Mouse (Mus musculus) NIH3T3 (cell line): ENCODE data around the gene Ndufs3.
A peak's percentile ranks its signal among the peaks of the same experiment; 100 is the strongest.

Source experiments
- DNase-seq: peaks from one replicate; pipeline ENCODE4 v3.0.0-alpha.2; 2012; ENCODE audit warnings: low read depth

The Ndufs3 gene

GRCm38 (mm10) chr2:90848331-90848730, 56.3 kb downstream of the Ndufs3 start:
- peak; percentile 79 for DNase-seq

GRCm38 (mm10) chr2:90847681-90848050, 57.0 kb downstream of the Ndufs3 start:
- DNase-seq, result peak; percentile 33

GRCm38 (mm10) chr2:90846955-90847680, 57.5 kb downstream of the Ndufs3 start, which contains the start of gene Mtch2:
TSS of gene Mtch2 (plus strand) at chr2:90847155.
- peak; percentile 99 for DNase-seq

GRCm38 (mm10) chr2:90846597-90846954, 58.1 kb downstream of the Ndufs3 start:
- DNase-seq, result no peak

- peak; percentile 7 for DNase-seq
These were observed 58.5 kb downstream of the Ndufs3 start for GRCm38 (mm10) chr2:90846171-90846570.

GRCm38 (mm10) chr2:90845234-90845633, 59.4 kb downstream of the Ndufs3 start:
- no peak for DNase-seq
